ENCODE assay signal across 23 mouse cellular contexts in the genomic region with DNA sequence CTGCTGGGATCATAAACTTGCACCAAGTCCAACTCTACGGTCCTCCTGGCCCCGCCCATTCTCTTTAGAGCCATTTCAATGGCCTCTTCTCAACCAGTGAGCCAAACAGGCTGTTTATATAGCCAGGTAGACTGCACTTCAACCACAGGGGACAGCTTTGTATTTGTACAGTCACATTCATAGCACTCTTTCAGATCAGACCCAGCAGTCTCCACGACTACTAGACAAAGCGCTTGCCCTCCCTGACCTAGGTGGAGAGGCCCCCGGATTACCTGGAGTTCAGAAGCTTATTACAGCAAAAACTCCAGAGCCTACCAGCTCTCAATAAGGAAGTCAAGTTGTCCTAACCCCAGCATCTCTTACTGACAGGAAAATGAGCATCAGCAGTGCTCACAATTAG. TPM values are rescaled to one million over a fixed set of nuclear protein-coding genes. Genes with fewer than 3 reads are reported as not detected.
A peak's percentile ranks its signal among the peaks of the same experiment; 100 is the strongest.
DNase-seq lines count a peak whose midpoint lies in the region; ATAC-seq and TF ChIP-seq lines count a peak whose summit lies in the region.
"Had no signal": no experiment of that assay in that cellular context is flagged by ENCODE, and none has a peak within 500 bp of the region (broad histone marks: within the 10 kb centered on the region; RNA-seq: fewer than 3 reads in every experiment).

No protein-coding gene starts in this region.

- no peak overlapping the region for H3K4me2 ChIP-seq in lung, embryonic 16.5 days (ENCODE audit: low read depth, low read length)
- no peak overlapping the region for H3K4me2 ChIP-seq in intestine, embryonic 16.5 days (ENCODE audit: low read depth, low read length)
- H3K4me2 ChIP-seq: forebrain, embryonic 13.5 days; midbrain, embryonic 11.5 days had no signal

- H3K9ac ChIP-seq in lung, embryonic 16.5 days (ENCODE audit: low read length): no peak overlapping the region
- no peak overlapping the region for H3K9ac ChIP-seq in intestine, embryonic 16.5 days (ENCODE audit: low read depth, low read length)
- H3K9ac ChIP-seq: forebrain, embryonic 13.5 days had no signal

- ATAC-seq in lung, embryonic 16.5 days (ENCODE audit: low read depth): peak; percentile 53
- ATAC-seq in intestine, embryonic 16.5 days: peak; percentile 49
- ATAC-seq: forebrain, embryonic 13.5 days; hindbrain, postnatal 0 days had no signal

- 59% methylated on average over 5 of the region's 5 CpGs for whole genome bisulfite sequencing in lung, embryonic 16.5 days
- WGBS in lung, adult 2 months: 87% methylated on average over 5 of the region's 5 CpGs
- 64% methylated on average over 5 of the region's 5 CpGs for WGBS in intestine, embryonic 16.5 days

- TF ChIP-seq POLR2A in lung, adult 2 months (IDR thresholded peaks at IDR 0.05; ENCODE audit: borderline replicate concordance, extremely low read depth, low read depth, low read length): no peak

- no peak for DNase-seq in lung, adult 2 months
- peak; percentile 40 for DNase-seq in ZHBTc4 (ENCODE audit: low read depth, low spot score)
- no peak for DNase-seq in cerebellum, postnatal 4 days (ENCODE audit: low spot score in 2 of 2)
- no peak for DNase-seq in spleen, postnatal 4 days (ENCODE audit: low spot score in 2 of 2)
- no peak for DNase-seq in cerebellum, adult 11 months
- DNase-seq: adrenal gland, postnatal 25 days; cerebellum, adult 11-12 months; cerebellum, postnatal 14 days; embryo, embryonic 11 days; heart, adult 2 months; kidney, adult 9 months; kidney, postnatal 36 days; thymus, adult 2 months had no signal

- no peak overlapping the region for H3K4me3 ChIP-seq in lung, embryonic 16.5 days (ENCODE audit: low read length)
- H3K4me3 ChIP-seq in lung, adult 2 months (replicated peaks; ENCODE audit: extremely low read depth, low read depth, low read length): no peak overlapping the region
- H3K4me3 ChIP-seq in intestine, embryonic 16.5 days (ENCODE audit: low read length): no peak overlapping the region
- H3K4me3 ChIP-seq: erythroblast, embryonic 14.5 days; forebrain, embryonic 13.5 days; heart, adult 2 months; left cerebral cortex, adult 2 months; limb, embryonic 10.5 days had no signal

- H3K27me3 ChIP-seq in lung, embryonic 16.5 days (ENCODE audit: control insufficient read depth, insufficient read depth, low read depth, low read length): no peaks in the 10 kb centered on the region
- no peaks in the 10 kb centered on the region for H3K27me3 ChIP-seq in intestine, embryonic 16.5 days (replicated peaks; ENCODE audit: control insufficient read depth, insufficient read depth, low read length)
- H3K27me3 ChIP-seq: forebrain, embryonic 13.5 days had no signal

- no peak for TF ChIP-seq CTCF in lung, adult 2 months (IDR thresholded peaks at IDR 0.05; ENCODE audit: insufficient read depth, low read length)

- no peaks in the 10 kb centered on the region for H3K9me3 ChIP-seq in lung, embryonic 16.5 days (ENCODE audit: control insufficient read depth, low read length)
- no peaks in the 10 kb centered on the region for H3K9me3 ChIP-seq in intestine, embryonic 16.5 days (ENCODE audit: control insufficient read depth, low read length)
- H3K9me3 ChIP-seq: forebrain, embryonic 13.5 days; G1E; limb, embryonic 10.5 days had no signal

- no peaks in the 10 kb centered on the region for H3K4me1 ChIP-seq in lung, embryonic 16.5 days (replicated peaks; ENCODE audit: control insufficient read depth, insufficient read depth, low read length)
- H3K4me1 ChIP-seq in lung, adult 2 months (ENCODE audit: control insufficient read depth, insufficient read depth, low read length): no peaks in the 10 kb centered on the region; the same call in 1 of the 2 replicates
- H3K4me1 ChIP-seq in intestine, embryonic 16.5 days (ENCODE audit: control insufficient read depth, insufficient read depth, low read length): peaks cover 17% of the 10 kb centered on the region
- H3K4me1 ChIP-seq: forebrain, embryonic 13.5 days; limb, embryonic 10.5 days had no signal

- H3K27ac ChIP-seq in lung, embryonic 16.5 days (ENCODE audit: low read length): peak overlapping the region; percentile 73
- H3K27ac ChIP-seq in intestine, embryonic 16.5 days (ENCODE audit: low read length): peak overlapping the region; percentile 33
- H3K27ac ChIP-seq: forebrain, embryonic 13.5 days; heart, adult 2 months; hindbrain, postnatal 0 days; left cerebral cortex, adult 2 months; limb, embryonic 10.5 days; macrophage had no signal

- peaks cover 4% of the 10 kb centered on the region for H3K36me3 ChIP-seq in lung, embryonic 16.5 days (ENCODE audit: control insufficient read depth, insufficient read depth, low read length)
- no peaks in the 10 kb centered on the region for H3K36me3 ChIP-seq in intestine, embryonic 16.5 days (ENCODE audit: control insufficient read depth, insufficient read depth, low read length)

RNA-seq across cellular contexts. Expression of a gene that starts 10.7 kb away (rescaled TPM):
- 13.8 and 14.3 TPM in 2 replicates for polyA plus RNA-seq in lung, embryonic 16.5 days (2015; fragmentation: Nextera tagmentation; extraction: Ambion mirVana)
- polyA plus RNA-seq in lung, adult 2 months (2012; rRNA removed): 10.9 and 12.6 TPM in 2 replicates
- 18.7 and 19.7 TPM in 2 replicates for polyA plus RNA-seq in intestine, embryonic 16.5 days (2015; fragmentation: Nextera tagmentation; extraction: Ambion mirVana)

RNA-seq across cellular contexts. Expression of a gene that starts 27.6 kb away (rescaled TPM):
- polyA plus RNA-seq in lung, embryonic 16.5 days (2015; fragmentation: Nextera tagmentation; extraction: Ambion mirVana): 29.3 and 30.9 TPM in 2 replicates
- 22.7 and 26.0 TPM in 2 replicates for polyA plus RNA-seq in lung, adult 2 months (2012; rRNA removed)
- 27.8 and 32.7 TPM in 2 replicates for polyA plus RNA-seq in intestine, embryonic 16.5 days (2015; fragmentation: Nextera tagmentation; extraction: Ambion mirVana)

RNA-seq across cellular contexts. Expression of a gene that starts 27.7 kb away (rescaled TPM):
- polyA plus RNA-seq in lung, embryonic 16.5 days (2015; fragmentation: Nextera tagmentation; extraction: Ambion mirVana): 4.0 and 4.6 TPM in 2 replicates
- 3.1 and 4.3 TPM in 2 replicates for polyA plus RNA-seq in lung, adult 2 months (2012; rRNA removed)
- polyA plus RNA-seq in intestine, embryonic 16.5 days (2015; fragmentation: Nextera tagmentation; extraction: Ambion mirVana): 3.9 TPM in 2 replicates

RNA-seq across cellular contexts. Expression of a gene that starts 44.5 kb away (rescaled TPM):
- polyA plus RNA-seq in lung, embryonic 16.5 days (2015; fragmentation: Nextera tagmentation; extraction: Ambion mirVana): 37.7 and 39.5 TPM in 2 replicates
- polyA plus RNA-seq in lung, adult 2 months (2012; rRNA removed): 7.3 and 10.8 TPM in 2 replicates
- polyA plus RNA-seq in intestine, embryonic 16.5 days (2015; fragmentation: Nextera tagmentation; extraction: Ambion mirVana): 24.4 and 26.4 TPM in 2 replicates
